Mouse (Mus musculus) olfactory bulb, adult 2 months (tissue): ENCODE results near the gene Rfx8. TPM values are rescaled to one million over a fixed set of nuclear protein-coding genes. Genes with fewer than 3 reads are reported as not detected.

Source experiments
- H3K27ac ChIP-seq: fragments of 200-500 bp; 2 replicates; pipeline ENCODE4 v1.5.1; 2012; ENCODE audit warnings: low read depth, low read length; ENCODE audit not compliant: insufficient read depth
- H3K4me1 ChIP-seq: fragments of 200-500 bp; 2 replicates; pipeline ENCODE4 v1.6.1; 2012; ENCODE audit warnings: low read length; ENCODE audit not compliant: control insufficient read depth, insufficient read depth
- H3K4me3 ChIP-seq: fragments of 200-500 bp; 2 replicates; pipeline ENCODE4 v1.5.1; 2012; ENCODE audit warnings: mild to moderate bottlenecking, low read depth, low read length, moderate library complexity; ENCODE audit not compliant: insufficient read depth
- CTCF ChIP-seq: fragments of 200-500 bp; IDR thresholded peaks from 2 replicates; pipeline ENCODE4 v1.5.1; 2012; ENCODE audit warnings: low read depth, mild to moderate bottlenecking, low read length, moderate library complexity; ENCODE audit not compliant: insufficient read depth
- POLR2A ChIP-seq: fragments of 200-500 bp; IDR thresholded peaks from 2 replicates; pipeline ENCODE4 v1.6.1; 2012; ENCODE audit warnings: mild to moderate bottlenecking, low read depth, low read length, moderate library complexity; ENCODE audit not compliant: insufficient read depth
- WGBS: fragments of 180-500 bp; shearing (Covaris S2); methylation state at CpG from one replicate; pipeline ENCODE4 v1.1.7; 2018; 5-methylcytosine and 5-hydroxymethylcytosine counted together
- polyA plus RNA-seq: library from polyadenylated mRNA; stranded (reverse); fragments of >200 nt; gene quantifications from 2 replicates; pipeline ENCODE4 v1.2.4, GENCODE M21; 2012; ENCODE audit warnings: low replicate concordance; ENCODE audit not compliant: missing spikeins, insufficient read depth, insufficient read length

Gene Rfx8
- polyA plus RNA-seq, 1 experiment, result not detected

DNA sequence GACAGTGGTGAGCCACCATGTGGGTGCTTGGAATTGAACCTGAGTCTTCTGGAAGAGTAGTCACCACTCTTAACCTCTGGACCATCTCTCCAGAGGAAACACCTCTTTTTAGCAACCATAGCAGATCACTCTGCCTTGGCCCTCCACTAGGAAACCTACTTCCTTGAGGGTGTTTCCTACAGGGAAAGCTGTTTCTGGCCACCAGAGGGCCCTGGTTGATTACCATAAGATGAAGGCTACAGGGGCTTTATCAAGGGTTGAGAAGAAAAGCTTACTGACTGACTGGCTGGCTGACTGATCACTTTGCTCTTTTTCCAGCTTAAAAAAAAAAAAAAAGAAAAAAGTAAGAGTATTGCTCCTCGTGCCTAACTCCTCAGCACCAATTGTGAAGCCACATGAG lies 35.0 kb downstream of the Rfx8 start:
- 32% methylated on average over 1 of the region's 1 CpGs for WGBS
- Histone ChIP-seq H3K4me1 (no peaks in the 10 kb centered on the region), H3K27ac (no peak overlapping the region), H3K4me3 (no peak overlapping the region)
- TF ChIP-seq CTCF, result no peak
- no peak for TF ChIP-seq POLR2A

DNA sequence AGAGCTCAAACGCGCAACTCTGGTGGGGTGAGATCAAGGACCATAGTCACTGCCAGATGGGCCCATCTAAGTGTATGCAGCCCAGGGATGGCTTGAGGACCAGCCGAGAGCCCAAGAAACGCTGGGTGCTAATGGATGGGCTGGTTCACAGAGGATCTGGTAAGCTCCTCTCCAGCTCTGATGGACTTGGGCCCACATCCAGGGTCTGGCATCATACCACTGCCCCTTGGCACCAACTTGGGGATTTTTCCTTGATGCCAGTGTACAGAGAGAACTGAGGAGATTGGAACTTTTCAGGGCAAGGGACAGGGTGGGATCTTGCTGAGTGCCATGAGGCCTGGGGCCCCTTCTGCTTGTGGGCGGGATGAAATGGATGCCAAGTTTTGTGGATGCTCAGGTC lies 39.2 kb downstream of the Rfx8 start:
- TF ChIP-seq CTCF, result no peak
- no peak for TF ChIP-seq POLR2A
- 85% methylated on average over 5 of the region's 5 CpGs for WGBS
- no peak overlapping the region for H3K4me3 ChIP-seq
- H3K27ac ChIP-seq, result no peak overlapping the region
- H3K4me1 ChIP-seq, result no peaks in the 10 kb centered on the region

DNA sequence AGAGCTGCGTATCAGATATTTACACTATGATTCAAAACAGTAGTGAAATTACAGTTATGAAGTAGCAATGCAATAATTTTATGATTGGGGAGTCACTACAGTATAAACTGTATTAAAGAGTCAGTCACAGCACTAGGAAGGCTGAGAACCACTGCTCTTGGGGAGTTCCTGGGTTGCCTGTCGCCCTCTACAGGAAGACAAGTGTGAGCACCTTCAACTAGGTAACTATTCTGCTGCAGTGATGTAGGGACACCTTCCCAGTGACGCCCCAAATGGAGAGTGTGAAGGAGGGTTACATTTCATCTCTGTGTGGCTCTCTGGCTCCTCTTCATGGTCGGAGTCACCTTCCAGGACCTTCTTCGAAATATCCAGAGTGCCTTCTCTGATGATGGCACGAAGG lies 40.3 kb downstream of the Rfx8 start:
- no peaks in the 10 kb centered on the region for H3K4me1 ChIP-seq
- WGBS, result 83% methylated on average over 6 of the region's 6 CpGs
- H3K27ac ChIP-seq, result no peak overlapping the region
- TF ChIP-seq CTCF, result no peak
- no peak for TF ChIP-seq POLR2A
- H3K4me3 ChIP-seq, result no peak overlapping the region

DNA sequence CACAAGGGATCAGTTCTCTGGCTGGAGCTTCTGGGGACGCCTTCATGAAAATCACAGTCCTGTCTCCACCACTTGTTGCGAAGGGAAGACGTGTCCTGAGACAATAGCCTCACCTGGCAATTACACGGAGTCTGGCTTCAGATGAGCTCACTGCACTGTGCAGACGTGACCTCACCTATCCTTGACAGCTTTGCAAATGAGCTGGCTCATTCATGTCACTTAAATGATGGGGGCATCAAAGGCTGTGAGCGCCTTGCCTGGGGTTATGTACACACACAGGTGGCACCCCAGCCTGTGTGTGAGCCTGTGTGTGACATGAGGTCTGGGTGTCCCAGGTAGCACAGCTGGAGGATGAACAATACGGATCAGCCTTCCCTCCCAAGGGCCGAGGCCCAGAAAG lies 41.9 kb downstream of the Rfx8 start:
- no peak overlapping the region for H3K27ac ChIP-seq
- H3K4me1 ChIP-seq, result no peaks in the 10 kb centered on the region
- no peak overlapping the region for H3K4me3 ChIP-seq
- 84% methylated on average over 8 of the region's 8 CpGs for WGBS
- TF ChIP-seq CTCF (no peak), POLR2A (no peak)

DNA sequence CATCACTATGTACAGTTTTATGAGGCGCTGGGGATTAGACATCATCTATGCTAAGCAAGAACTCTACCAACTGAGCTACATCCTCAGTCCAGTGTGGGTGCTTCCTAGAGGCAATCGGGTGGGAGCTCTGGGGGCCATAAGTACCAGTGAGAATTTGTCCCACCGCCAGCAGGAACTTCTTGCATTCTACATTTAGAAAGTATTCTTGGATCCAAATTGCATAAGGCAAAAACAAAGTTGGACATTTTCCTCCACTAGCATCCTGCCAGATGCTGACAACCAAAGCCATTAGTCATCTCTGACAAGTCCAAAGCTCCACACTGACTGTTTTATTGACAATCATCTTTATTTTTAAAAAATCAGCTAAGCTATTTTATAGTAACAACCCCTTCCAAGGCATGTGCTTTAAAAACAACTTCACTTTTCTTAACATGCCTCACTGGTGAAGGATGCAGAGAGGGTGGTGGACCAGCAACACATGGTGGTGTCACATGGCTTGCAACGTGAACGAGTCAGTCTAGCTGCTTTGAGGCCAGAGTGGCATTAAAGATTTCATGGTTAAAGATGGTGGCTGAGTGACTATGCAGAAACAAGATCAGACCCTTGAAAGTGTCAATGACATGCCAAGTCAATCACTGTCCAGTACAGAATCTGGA lies 44.4 kb downstream of the Rfx8 start:
- TF ChIP-seq POLR2A (no peak), CTCF (no peak)
- Histone ChIP-seq H3K4me1 (no peaks in the 10 kb centered on the region), H3K27ac (no peak overlapping the region), H3K4me3 (no peak overlapping the region)
- WGBS, result 89% methylated on average over 5 of the region's 5 CpGs

DNA sequence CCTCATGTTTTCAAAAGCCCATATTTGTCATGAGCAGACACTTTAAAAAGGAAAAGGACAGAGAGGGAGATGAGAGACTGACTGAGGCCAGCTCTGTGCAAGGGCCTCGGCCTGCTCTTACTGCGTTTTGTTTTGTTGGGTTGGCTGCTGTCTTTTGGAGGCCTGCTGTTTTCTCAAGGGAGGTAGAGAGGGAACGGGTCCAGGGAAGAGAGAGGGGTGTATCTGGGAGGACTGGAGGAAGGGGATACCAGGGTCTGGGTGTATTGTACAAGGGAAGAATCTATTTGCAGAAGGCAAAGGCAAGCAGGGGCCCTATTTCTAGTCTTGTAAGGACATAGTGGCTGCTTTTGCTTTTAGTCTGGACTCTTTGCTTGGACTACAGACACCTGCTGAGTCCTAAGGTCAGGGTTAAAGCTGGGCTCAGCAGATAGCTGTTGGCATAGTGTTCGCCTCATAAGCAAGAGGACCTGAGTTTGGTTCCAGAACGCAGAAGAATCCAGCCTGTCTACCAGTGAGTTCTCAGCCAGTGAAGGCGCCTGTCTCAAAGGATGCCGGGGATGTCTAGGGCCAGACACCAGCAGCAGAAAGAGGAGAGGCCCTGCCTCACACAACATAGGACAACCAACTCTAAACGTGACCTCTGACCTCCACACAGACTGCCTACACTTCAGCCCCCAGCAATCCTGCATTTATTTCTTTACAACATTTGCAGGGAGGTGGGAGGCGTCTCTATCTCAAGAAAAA lies 48.3 kb downstream of the Rfx8 start:
- TF ChIP-seq POLR2A, result no peak
- TF ChIP-seq CTCF, result no peak
- Histone ChIP-seq H3K4me3 (no peak overlapping the region), H3K27ac (no peak overlapping the region), H3K4me1 (no peaks in the 10 kb centered on the region)
- 86% methylated on average over 9 of the region's 9 CpGs for WGBS

DNA sequence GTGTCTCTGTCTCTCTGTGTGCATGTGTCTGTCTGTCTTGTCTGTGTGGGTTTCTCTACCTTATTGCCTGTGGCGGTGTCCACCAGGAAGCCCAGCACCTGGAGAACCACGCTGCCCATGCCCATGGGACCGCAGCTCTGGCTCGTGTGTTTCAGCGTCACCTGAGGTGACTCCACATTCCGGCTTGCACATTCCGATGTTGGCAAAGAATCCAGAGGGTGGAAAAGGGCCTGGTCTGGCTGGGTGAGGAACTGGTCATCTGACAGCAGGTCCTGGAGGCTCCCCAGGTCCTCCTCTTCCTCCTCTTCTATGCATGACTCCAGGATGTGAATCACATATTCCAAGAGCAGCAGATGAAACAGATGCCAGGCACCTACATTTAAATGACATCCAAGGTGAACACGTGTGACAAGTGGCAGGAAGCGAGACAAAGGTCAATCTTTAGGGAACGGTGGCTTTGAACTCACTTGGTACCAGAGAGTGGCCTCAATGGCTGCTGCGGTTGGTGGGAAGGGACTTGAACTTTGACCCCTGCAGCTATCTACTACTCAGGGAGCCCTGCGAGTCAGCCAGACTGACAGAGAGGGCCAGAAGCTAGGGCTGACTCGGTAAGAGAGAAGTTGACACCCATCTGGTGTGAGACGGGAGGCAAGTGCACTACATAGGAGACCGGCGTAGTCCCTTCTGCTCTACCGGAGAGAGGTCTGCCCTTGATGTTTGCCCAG lies 50.4 kb downstream of the Rfx8 start:
- TF ChIP-seq CTCF (no peak), POLR2A (no peak)
- WGBS, result 93% methylated on average over 17 of the region's 17 CpGs
- no peaks in the 10 kb centered on the region for H3K4me1 ChIP-seq
- H3K4me3 ChIP-seq, result no peak overlapping the region
- no peak overlapping the region for H3K27ac ChIP-seq

DNA sequence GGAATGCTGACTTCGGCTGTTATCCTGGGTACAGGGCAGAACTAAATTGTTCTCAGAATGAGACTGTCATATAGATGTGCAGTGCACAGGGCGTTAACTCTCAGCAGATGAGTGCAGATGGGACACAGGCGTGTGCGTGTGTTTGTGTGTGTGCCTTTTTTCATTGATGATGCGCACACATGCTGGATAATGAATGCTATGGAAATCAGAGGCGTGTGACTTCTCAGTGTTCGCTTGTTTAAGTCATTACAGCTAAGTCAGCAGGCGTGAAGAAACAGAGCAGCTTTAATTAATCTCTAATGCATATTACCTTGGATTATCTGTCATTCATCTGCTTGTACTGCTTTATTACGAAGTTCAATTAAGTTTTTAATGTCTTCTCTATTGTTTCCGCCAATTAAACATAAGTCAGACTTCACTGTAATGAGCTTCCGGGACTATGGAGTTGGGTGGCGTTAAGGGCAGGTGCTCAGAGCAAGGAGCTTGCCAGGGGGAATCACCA lies 54.0 kb downstream of the Rfx8 start:
- Histone ChIP-seq H3K27ac (no peak overlapping the region), H3K4me3 (no peak overlapping the region), H3K4me1 (no peaks in the 10 kb centered on the region)
- TF ChIP-seq CTCF (no peak), POLR2A (no peak)
- 46% methylated on average over 12 of the region's 12 CpGs for WGBS

DNA sequence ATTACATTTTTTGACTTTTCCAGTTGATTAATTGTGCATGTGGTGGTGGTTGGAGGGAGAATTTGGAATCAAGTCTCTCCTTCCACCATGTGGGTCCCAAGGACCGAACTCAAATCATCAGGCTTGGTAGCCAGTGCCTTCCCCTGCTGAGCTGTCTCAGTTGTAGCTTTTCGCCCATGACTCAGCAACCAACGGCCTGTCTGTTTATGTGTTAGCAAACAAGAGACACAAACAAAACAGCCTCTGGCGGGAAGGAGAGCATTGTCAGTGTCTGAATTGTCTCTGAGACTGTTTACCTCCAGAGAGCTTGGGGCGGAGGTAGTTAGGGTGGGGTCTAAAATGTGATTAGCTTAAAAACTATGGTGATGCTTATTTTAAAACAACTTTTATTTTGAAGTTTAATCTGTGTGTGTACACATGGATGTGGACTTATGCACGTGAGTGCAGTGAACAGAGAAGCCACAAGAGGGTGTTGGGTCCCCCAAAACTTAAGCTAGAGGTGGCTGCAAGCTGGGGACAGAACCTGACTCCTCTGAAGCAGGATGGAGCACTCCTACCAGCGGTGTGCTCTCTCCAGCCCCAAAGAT lies 56.7 kb downstream of the Rfx8 start:
- Histone ChIP-seq H3K4me3 (no peak overlapping the region), H3K4me1 (no peaks in the 10 kb centered on the region), H3K27ac (no peak overlapping the region)
- TF ChIP-seq CTCF, result no peak
- TF ChIP-seq POLR2A, result no peak
- 87% methylated on average over 7 of the region's 7 CpGs for WGBS
